Mouse (Mus musculus) bone marrow, adult 2 months (tissue): ENCODE data around the gene Olfr945.

ENCODE experiments used
- CTCF ChIP-seq: fragments of 200-500 bp; IDR thresholded peaks from 2 replicates; pipeline ENCODE4 v1.5.1; 2011; ENCODE audit warnings: low read length, control low read depth; ENCODE audit not compliant: control insufficient read depth, insufficient read depth
- POLR2A ChIP-seq: fragments of 200-500 bp; IDR thresholded peaks from 2 replicates; pipeline ENCODE4 v1.6.1; 2011; ENCODE audit warnings: low read depth, mild to moderate bottlenecking, control low read depth, low read length, borderline replicate concordance; ENCODE audit not compliant: control insufficient read depth

DNA sequence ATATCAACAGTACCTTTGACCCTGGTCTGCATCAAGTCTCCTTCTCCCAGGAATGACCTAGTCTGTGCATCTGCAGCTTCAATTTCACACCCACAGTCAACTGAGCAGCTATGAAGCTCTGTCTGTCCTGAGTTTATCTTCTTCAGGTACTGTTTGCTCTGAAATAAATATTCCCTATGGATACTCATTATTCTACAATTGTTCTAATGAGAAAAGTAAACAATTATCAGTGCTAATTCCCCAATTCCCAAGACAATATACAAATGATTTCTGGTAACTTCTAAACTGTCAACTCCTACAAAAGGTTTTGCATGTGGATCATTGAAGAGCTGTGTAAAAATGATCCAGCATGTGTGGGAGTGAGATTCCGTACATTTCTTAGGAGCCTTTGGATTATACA is 26.7 kb downstream of the Olfr945 start, which contains the start of gene Olfr1537:
- TF ChIP-seq POLR2A, result no peak
- TF ChIP-seq CTCF, result no peak
